Comparison of ENCODE assay signal across 8 mouse cellular contexts in the genomic region with DNA sequence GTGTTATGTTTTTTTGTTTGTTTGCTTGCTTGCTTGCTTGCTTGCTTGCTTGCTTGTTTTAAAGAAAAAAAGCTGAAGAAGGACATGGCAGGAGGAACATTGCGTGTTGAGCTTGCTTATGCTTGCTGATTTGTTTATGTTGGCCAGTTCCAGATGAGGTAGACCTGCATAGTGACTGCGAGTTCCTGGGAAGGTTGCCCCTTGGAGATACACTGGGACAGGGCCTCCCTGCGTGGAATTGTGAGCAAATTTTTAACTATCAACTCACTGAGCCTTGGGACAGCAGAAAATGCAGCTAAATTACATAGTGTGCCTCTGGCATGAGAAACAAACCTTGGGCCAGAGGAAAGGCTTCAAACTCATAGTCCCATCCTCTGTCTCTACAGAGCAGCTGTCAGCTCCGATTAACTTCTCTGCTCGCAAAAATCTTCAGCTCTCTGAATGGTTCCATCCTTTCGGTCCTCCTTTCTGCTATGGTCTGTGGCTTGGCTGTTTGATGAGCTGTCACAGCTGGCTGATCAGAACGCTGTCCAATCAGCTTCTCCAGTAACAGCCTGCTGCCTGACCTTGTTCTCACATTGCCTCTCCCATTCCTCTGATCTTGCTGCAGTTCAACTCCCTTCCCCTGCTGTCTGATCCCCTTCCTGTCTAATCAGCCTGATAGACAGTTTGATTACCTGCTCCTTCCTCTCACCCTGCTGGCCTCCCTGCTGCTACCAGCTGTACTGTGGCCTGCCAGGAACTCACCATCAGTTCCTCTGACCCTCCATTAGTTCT.
A peak's percentile ranks its signal among the peaks of the same experiment; 100 is the strongest.
DNase-seq lines count a peak whose midpoint lies in the region; ATAC-seq and TF ChIP-seq lines count a peak whose summit lies in the region.

No protein-coding gene starts in this region.

- no peak for DNase-seq in cerebellum, adult 9-10 months
- peak; percentile 21 for DNase-seq in ES-E14 (ENCODE audit: low read depth, low spot score)
- DNase-seq in forelimb bud, embryonic 11.5 days (ENCODE audit: low read depth, low spot score), result peak; percentile 57
- peak; percentile 1 for DNase-seq in lung, postnatal 25 days (ENCODE audit: low spot score)
- DNase-seq in frontal cortex, postnatal 36 days (ENCODE audit: low spot score in 2 of 2), result no peak
- no peak for DNase-seq in thymus, postnatal 14 days
- no peak for DNase-seq in layer of hippocampus, adult 18-20 months (ENCODE audit: low spot score in 2 of 2)

- 0 out of 2 replicates have a peak, but pooled peaks have one; percentile 15 for ATAC-seq in cerebellum, adult (ENCODE audit: insufficient number of reproducible peaks, low FRiP score, low TSS enrichment)

- H3K27ac ChIP-seq in ES-E14 (ENCODE audit: insufficient read depth, low read depth, low read length, poor library complexity, severe bottlenecking), result no peak overlapping the region

- no peaks in the 10 kb centered on the region for H3K9me3 ChIP-seq in ES-E14 (ENCODE audit: control insufficient read depth, insufficient read depth, low read depth, low read length)

- no peaks in the 10 kb centered on the region for H3K4me1 ChIP-seq in ES-E14 (ENCODE audit: control insufficient read depth in 2 of 2, insufficient read depth in 2 of 2, low read length in 2 of 2, poor library complexity in 1 of 2)

- no peaks in the 10 kb centered on the region for H3K36me3 ChIP-seq in ES-E14 (ENCODE audit: control insufficient read depth, insufficient read depth, low read length, poor library complexity, severe bottlenecking)

- no peak overlapping the region for H3K4me3 ChIP-seq in ES-E14 (ENCODE audit: insufficient read depth in 1 of 2, low read depth in 1 of 2, low read length in 2 of 2, poor library complexity in 1 of 2, severe bottlenecking in 1 of 2)

- in situ Hi-C loops in ES-E14 (cut with MboI; ENCODE audit: low sequenced_read_pairs in 2 of 2, unreplicated experiment in 2 of 2), result no loop called here

- no peak overlapping the region for H3K9ac ChIP-seq in ES-E14 (ENCODE audit: insufficient read depth, low read depth, low read length, poor library complexity, severe bottlenecking)

TF ChIP-seq in ES-E14, 5 proteins besides CTCF, POLR2A, EP300 and RAD21:
- TF ChIP-seq MAFK (IDR thresholded peaks at IDR 0.05; ENCODE audit: insufficient read depth, low read depth, low read length), result no peak
- TF ChIP-seq CHD2 (IDR thresholded peaks at IDR 0.05; ENCODE audit: low read depth, low read length), result no peak
- no peak for TF ChIP-seq HCFC1 (IDR thresholded peaks at IDR 0.05; ENCODE audit: borderline replicate concordance, insufficient read depth, low read length)
- TF ChIP-seq ZNF384 (IDR thresholded peaks at IDR 0.05; ENCODE audit: low read depth, low read length), result no peak
- TF ChIP-seq ZC3H11A (IDR thresholded peaks at IDR 0.05; ENCODE audit: borderline replicate concordance, low read depth, low read length), result no peak
TF ChIP-seq in ES-E14: peak in this region for 0.

Comparison
In these comparisons a context has a peak if more than half of its experiments do, and no peak if none do; other contexts are left out.
1. DNase-seq: peak in ES-E14 (single experiment), forelimb bud, embryonic 11.5 days (single experiment) and lung, postnatal 25 days (single experiment); none in cerebellum, adult 9-10 months (single experiment), frontal cortex, postnatal 36 days (0 of 2), thymus, postnatal 14 days (single experiment) and layer of hippocampus, adult 18-20 months (0 of 2).